Mouse (Mus musculus): ENCODE results near the gene Hmg20b.

The Hmg20b gene

DNA sequence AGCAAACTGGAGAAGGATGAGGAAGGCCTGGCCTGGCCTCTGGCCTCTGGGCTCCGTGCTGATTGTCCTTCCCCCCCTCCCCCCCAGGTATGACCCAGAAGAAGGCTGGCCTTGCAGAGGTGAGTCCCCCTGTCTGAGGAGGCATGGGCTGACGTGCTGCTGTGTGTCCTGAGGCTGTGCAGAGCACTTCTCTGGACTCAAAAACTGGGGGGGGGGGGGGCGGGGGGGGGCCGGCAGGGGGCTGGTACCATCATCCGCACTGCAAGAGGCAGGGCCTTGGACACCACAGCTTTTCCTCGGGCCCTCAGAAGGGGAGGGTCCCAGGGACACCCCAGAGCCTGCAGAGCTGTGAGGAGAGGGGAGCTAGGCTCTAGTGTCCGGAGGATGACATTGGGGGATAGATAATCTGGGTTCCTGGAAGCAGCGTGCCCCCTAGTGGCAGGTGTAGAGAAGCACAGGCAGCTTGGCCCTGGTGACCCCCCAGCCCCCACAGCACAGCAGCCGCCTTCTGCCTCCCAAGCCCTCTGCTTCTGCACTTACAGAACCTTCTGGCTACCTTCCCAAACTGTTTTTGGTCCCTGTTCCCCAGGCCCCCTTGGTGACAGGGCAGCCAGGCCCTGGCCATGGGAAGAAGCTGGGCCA is 45.6 kb downstream of the Hmg20b start:
- peak; percentile 53 for DNase-seq (ENCODE audit: low spot score)

- DNase-seq (ENCODE audit: low spot score) = no peak
These were observed 46.5 kb downstream of the Hmg20b start for GRCm38 (mm10) chr10:81303761-81304160.

DNA sequence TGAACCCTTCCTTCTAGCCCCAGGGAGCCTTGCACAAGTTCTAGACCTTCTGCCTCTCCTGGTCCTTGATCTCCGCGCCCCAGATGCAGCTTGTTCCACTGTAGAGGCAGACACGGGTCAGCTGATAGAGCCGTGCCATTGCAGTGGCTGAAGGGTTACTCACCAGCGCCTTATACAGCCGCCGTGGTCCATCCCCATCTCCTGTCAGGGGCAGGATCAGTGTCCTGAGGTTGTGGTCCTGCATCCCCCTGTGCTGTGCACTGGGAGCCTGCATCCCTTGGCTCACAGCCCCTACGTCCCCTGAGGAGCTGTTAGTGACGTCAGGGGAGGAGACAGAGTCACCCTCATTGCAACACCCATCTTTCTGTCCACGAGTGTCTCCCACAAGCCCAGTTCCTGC is 47.0 kb downstream of the Hmg20b start:
- DNase-seq (ENCODE audit: low spot score) = no peak

- no peak for DNase-seq (ENCODE audit: low spot score)
These were observed 47.5 kb downstream of the Hmg20b start for GRCm38 (mm10) chr10:81302781-81303218.

GRCm38 (mm10) chr10:81302288-81302687 is 48.0 kb downstream of the Hmg20b start:
- no peak for DNase-seq (ENCODE audit: low spot score)

GRCm38 (mm10) chr10:81301321-81301720 is 49.0 kb downstream of the Hmg20b start:
- no peak for DNase-seq (ENCODE audit: low spot score)

DNA sequence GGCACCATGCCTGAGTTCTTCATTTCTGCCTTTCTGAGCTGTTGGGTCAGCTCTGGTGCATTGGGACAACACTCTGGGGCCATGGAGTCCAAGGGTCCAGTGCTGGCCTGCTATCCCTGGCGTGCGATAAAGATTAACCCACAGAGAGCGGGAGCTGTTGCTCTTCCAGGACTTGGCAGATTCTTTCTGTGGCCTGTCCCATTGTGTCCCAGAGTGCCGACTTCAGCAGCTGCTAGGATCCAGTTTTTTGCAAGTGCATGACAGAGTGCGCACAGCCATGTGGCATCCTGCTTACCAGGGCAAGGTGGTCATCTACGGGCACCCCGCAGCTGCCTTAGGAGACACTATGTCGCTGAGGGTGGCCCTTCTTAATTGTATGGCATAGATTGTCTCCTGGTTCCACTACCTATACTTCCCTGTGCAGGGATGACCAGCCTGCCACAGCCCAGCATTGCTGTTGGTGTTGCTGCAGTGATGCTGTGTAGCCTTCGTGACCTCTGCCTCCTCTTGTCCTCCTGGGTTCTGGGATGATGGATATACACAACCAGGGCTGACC is 49.9 kb downstream of the Hmg20b start:
- no peak for DNase-seq (ENCODE audit: low spot score)

- DNase-seq (ENCODE audit: low spot score) = no peak
These were observed 50.5 kb downstream of the Hmg20b start for GRCm38 (mm10) chr10:81299585-81300351.

DNA sequence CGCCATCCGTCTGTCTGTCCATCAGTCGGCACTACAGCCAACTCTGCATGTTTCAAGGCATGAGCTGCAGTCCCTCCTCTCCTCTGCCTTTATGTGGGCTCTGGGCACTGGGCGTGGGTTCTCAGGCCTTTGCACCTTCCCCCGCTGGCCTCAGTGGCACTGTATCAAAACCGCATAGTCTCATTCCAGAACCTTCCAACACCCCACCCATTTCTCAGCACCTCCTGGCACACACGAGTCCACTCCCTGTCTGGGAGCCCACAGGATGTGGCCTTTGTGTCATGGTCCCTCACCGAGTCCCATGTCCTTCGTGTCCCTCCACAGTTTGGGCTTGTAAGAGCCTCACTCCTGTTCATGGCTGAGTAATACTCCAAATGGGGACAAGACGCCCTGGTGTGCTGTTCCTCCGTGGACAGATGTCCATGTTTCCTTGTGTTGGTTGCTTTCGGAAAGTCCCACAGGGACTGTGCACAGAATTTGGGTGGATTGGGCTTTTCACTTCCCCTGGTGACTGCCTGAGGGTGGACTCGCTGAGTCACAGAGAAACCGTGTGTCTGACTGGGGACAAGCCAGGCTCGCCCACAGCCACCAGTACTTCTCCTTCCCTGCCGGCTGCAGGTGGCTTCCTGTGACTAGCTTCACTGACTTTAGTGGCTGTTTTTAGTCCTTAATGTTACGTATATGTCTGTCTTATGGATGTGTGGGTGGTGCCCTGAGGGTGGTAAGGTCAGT is 51.7 kb downstream of the Hmg20b start:
- peak; percentile 62 for DNase-seq (ENCODE audit: low spot score)

GRCm38 (mm10) chr10:81297845-81298244 is 52.4 kb downstream of the Hmg20b start:
- peak; percentile 87 for DNase-seq (ENCODE audit: low spot score)

DNA sequence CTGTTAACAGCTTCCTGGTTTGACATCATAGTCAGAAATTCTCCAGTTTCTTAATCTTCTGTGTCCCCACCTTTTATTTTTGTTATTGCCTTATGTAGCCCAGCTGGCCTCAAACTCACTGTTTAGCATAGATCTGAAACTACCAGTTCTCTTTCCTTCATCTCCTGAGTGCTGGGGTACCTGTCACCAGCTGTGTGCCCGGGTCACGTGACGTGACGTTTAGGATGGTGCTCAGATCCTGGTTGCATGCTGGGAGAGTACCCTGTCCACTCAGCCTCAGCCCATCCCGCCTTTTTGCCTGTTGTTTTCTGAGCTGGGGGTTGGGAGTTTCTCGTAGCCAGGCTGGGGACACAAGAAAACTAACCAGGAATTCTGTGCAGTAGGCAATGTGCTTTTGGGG is 53.0 kb downstream of the Hmg20b start:
- DNase-seq (ENCODE audit: low spot score) = no peak
